Mouse (Mus musculus) olfactory bulb, adult 2 months (tissue): ENCODE measurements around the gene Dis3l2. TPM values are rescaled to one million over a fixed set of nuclear protein-coding genes. Genes with fewer than 3 reads are reported as not detected.

Experiments
- H3K27ac ChIP-seq: fragments of 200-500 bp; 2 replicates; pipeline ENCODE4 v1.5.1; 2012; ENCODE audit warnings: low read depth, low read length; ENCODE audit not compliant: insufficient read depth
- H3K4me1 ChIP-seq: fragments of 200-500 bp; 2 replicates; pipeline ENCODE4 v1.6.1; 2012; ENCODE audit warnings: low read length; ENCODE audit not compliant: control insufficient read depth, insufficient read depth
- H3K4me3 ChIP-seq: fragments of 200-500 bp; 2 replicates; pipeline ENCODE4 v1.5.1; 2012; ENCODE audit warnings: mild to moderate bottlenecking, low read depth, low read length, moderate library complexity; ENCODE audit not compliant: insufficient read depth
- CTCF ChIP-seq: fragments of 200-500 bp; IDR thresholded peaks from 2 replicates; pipeline ENCODE4 v1.5.1; 2012; ENCODE audit warnings: low read depth, mild to moderate bottlenecking, low read length, moderate library complexity; ENCODE audit not compliant: insufficient read depth
- POLR2A ChIP-seq: fragments of 200-500 bp; IDR thresholded peaks from 2 replicates; pipeline ENCODE4 v1.6.1; 2012; ENCODE audit warnings: mild to moderate bottlenecking, low read depth, low read length, moderate library complexity; ENCODE audit not compliant: insufficient read depth
- WGBS: fragments of 180-500 bp; shearing (Covaris S2); methylation state at CpG from one replicate; pipeline ENCODE4 v1.1.7; 2018; 5-methylcytosine and 5-hydroxymethylcytosine counted together
- polyA plus RNA-seq: library from polyadenylated mRNA; stranded (reverse); fragments of >200 nt; gene quantifications from 2 replicates; pipeline ENCODE4 v1.2.4, GENCODE M21; 2012; ENCODE audit warnings: low replicate concordance; ENCODE audit not compliant: missing spikeins, insufficient read depth, insufficient read length

Dis3l2 gene
- polyA plus RNA-seq, 1 experiment = not detected

GRCm38 (mm10) chr1:87025021-87025420, 321.4 kb downstream of the Dis3l2 start:
- no peak overlapping the region for H3K4me3 ChIP-seq
- H3K4me1 ChIP-seq = peaks cover 3% of the 10 kb centered on the region
- WGBS = 79% methylated on average over 1 of the region's 1 CpGs
- no peak overlapping the region for H3K27ac ChIP-seq
- TF ChIP-seq CTCF (no peak), POLR2A (no peak)

GRCm38 (mm10) chr1:87028786-87029185, 325.2 kb downstream of the Dis3l2 start:
- Histone ChIP-seq H3K4me1 (peaks cover 3% of the 10 kb centered on the region), H3K4me3 (no peak overlapping the region), H3K27ac (no peak overlapping the region)
- TF ChIP-seq CTCF = no peak
- no peak for TF ChIP-seq POLR2A
- WGBS = 47% methylated on average over 2 of the region's 2 CpGs

GRCm38 (mm10) chr1:87030652-87031051, 327.0 kb downstream of the Dis3l2 start:
- no peak overlapping the region for H3K27ac ChIP-seq
- H3K4me3 ChIP-seq = no peak overlapping the region
- WGBS = 55% methylated on average over 1 of the region's 1 CpGs
- peaks cover 6% of the 10 kb centered on the region for H3K4me1 ChIP-seq
- TF ChIP-seq POLR2A = no peak
- TF ChIP-seq CTCF = no peak

- no peak for TF ChIP-seq POLR2A
- no peak for TF ChIP-seq CTCF
- 86% methylated on average over 7 of the region's 7 CpGs for WGBS
- Histone ChIP-seq H3K27ac (no peak overlapping the region), H3K4me1 (peaks cover 13% of the 10 kb centered on the region), H3K4me3 (no peak overlapping the region)
Measured at GRCm38 (mm10) chr1:87032466-87032865, 328.9 kb downstream of the Dis3l2 start.

DNA sequence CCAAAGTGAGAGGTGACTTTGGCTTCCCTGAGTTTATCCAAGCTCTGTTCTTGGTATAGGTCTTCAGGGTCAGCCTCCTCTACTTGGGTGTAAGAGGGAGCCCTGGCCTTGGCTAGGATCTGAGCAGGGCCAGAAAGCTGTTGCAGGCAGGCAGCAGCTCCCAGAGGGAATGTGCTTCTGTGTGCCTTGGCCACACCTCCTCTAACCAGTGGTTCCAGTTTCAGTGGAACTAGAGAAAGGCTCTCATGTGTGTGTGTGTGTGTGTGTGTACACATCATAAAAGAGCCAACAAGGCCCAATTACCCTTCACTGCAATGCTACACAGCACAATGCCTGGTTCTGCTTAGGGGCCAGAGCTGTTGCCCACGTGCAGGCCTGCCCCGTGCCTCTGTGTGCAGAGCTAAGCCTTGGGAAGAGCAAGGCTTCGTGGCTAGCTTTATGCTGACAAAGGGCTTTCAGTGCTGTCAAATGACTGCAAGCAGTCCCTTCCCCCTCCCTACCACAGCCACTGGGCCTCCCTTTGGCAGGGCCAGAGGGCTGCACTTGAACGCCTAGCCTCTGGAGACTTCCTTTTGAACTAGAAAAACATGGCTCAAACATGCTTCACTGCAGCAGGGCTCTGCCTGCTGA, 332.0 kb downstream of the Dis3l2 start:
- no peak for TF ChIP-seq POLR2A
- TF ChIP-seq CTCF = no peak
- H3K27ac ChIP-seq = no peak overlapping the region
- H3K4me1 ChIP-seq = peaks cover 10% of the 10 kb centered on the region

GRCm38 (mm10) chr1:87036334-87036733, 332.7 kb downstream of the Dis3l2 start:
- no peak overlapping the region for H3K4me3 ChIP-seq
- H3K4me1 ChIP-seq = peaks cover 10% of the 10 kb centered on the region
- no peak overlapping the region for H3K27ac ChIP-seq
- WGBS = 88% methylated on average over 3 of the region's 3 CpGs
- no peak for TF ChIP-seq CTCF
- no peak for TF ChIP-seq POLR2A

More for the DNA sequence above, 332.0 kb downstream of the Dis3l2 start:
- 51% methylated on average over 4 of the region's 4 CpGs for WGBS
- no peak overlapping the region for H3K4me3 ChIP-seq

DNA sequence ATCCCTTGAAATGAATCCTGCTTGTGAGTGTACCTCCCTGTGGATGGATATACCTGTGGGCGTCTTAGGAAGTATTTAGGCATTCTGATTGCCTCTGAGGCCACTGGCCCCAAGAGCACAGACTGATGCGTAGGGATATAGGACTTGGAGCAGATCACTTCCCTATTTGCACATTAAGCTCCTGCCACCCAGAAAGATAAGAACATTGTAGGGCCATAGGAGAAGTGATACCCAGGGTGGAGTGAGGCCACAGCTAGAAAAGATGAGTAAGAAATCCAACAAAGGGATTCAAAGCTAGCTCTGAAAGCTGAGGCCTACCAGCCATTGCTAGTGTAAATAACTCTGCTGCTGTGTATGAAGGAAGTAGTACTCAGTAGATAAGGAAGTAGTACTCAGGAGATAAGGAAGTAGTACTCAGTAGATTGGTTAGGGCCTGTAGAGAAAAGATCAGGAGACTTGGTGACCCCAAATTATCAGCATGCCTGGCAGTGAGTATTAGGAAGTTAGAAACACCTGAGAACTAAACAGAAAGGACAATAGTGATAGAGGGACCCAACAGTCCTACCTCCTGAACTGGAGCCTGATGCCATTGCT, 335.0 kb downstream of the Dis3l2 start:
- H3K27ac ChIP-seq = no peak overlapping the region
- TF ChIP-seq POLR2A (no peak), CTCF (no peak)
- H3K4me3 ChIP-seq = no peak overlapping the region
- peaks cover 10% of the 10 kb centered on the region for H3K4me1 ChIP-seq
- WGBS = 98% methylated on average over 2 of the region's 2 CpGs

GRCm38 (mm10) chr1:87041119-87041518, 337.5 kb downstream of the Dis3l2 start:
- WGBS = 15% methylated on average over 3 of the region's 3 CpGs
- H3K4me3 ChIP-seq = no peak overlapping the region
- no peak overlapping the region for H3K27ac ChIP-seq
- peak; percentile 37 for TF ChIP-seq CTCF
- TF ChIP-seq POLR2A = no peak
- H3K4me1 ChIP-seq = peaks cover 2% of the 10 kb centered on the region

DNA sequence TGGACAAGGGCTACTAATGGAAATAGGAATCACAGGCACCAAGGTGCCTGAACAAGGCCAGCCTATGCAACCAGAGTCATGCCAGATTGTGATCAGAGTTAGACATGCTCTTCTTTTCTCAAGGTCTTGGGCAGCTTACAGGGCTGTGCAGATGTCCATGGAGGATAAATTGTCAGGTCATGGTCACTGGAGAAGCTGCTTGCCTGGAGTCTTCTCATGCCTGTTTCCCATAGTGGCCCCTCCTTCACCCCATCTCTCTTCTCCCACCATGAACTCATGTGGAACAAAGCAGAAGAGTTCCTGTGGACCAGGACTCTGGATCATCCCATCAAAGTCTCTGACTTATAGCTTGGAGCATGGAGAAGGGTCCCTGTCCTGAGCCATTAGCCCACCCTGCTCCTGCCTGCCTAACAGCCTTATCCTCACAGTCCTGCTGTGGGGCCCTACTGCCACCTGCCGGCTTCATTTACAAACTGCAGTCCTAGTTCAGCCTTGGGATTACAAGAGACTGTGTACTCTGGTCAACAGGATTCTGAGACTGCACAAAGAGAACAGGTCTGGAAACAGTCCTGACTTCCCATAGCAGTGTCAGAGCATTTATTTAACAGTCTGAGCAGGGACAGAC, 338.3 kb downstream of the Dis3l2 start:
- Histone ChIP-seq H3K4me3 (no peak overlapping the region), H3K27ac (no peak overlapping the region), H3K4me1 (no peaks in the 10 kb centered on the region)
- TF ChIP-seq POLR2A (no peak), CTCF (peak; percentile 64)
- WGBS = 0% methylated on average over 1 of the region's 1 CpGs

DNA sequence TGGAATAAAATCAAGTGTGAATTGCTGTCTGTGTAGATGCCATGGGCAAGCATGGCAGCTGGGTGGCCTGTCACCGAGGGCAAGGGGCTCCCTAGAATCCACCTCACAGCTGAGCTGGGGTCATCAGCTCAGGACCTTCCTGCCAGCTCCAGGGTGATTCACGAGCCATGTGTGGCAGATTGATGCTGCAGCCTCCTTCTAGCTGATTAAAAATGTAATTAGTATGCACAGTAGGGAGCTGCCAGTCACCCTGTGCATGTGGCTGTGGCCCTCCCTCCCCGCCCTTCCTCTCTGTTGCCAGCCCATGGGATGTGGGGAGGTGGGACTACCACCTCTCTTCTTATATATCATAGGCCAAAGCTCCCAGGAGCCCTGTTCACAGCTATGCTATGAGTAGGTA, 346.5 kb downstream of the Dis3l2 start:
- no peak overlapping the region for H3K27ac ChIP-seq
- 58% methylated on average over 3 of the region's 3 CpGs for WGBS
- no peak for TF ChIP-seq POLR2A
- TF ChIP-seq CTCF = no peak
- H3K4me3 ChIP-seq = no peak overlapping the region
- H3K4me1 ChIP-seq = peaks cover 20% of the 10 kb centered on the region
